Mouse (Mus musculus): ENCODE data around the gene Olfr559. TPM values are rescaled to one million over a fixed set of nuclear protein-coding genes. Genes with fewer than 3 reads are reported as not detected.

Olfr559 gene
- not detected for total RNA-seq (2022)

- DNase-seq (ENCODE audit: low spot score in 2 of 2) = no peak
These were observed at the start of gene Olfr559 for GRCm38 (mm10) chr7:102727391-102727790. Olfr559 (minus strand) TSS chr7:102727491.

GRCm38 (mm10) chr7:102770921-102771320, 43.6 kb upstream of the Olfr559 start, which contains the start of gene Olfr561:
Olfr561 (plus strand) TSS chr7:102771221.
- no peak for DNase-seq (ENCODE audit: low spot score in 2 of 2)

GRCm38 (mm10) chr7:102759266-102759665, 32.0 kb upstream of the Olfr559 start, which contains the start of the genes Olfr560 and Olfr78:
Olfr560 (minus strand) TSS chr7:102759366.
Olfr78 (minus strand) TSS chr7:102759471.
- no peak for DNase-seq (ENCODE audit: low spot score in 2 of 2)

- DNase-seq (ENCODE audit: low spot score in 2 of 2) = no peak
These were observed 24.8 kb upstream of the Olfr559 start for GRCm38 (mm10) chr7:102752086-102752485.

- no peak for DNase-seq (ENCODE audit: low spot score in 2 of 2)
These were observed 10.4 kb upstream of the Olfr559 start for GRCm38 (mm10) chr7:102737705-102738104.

GRCm38 (mm10) chr7:102733793-102734192, 6.5 kb upstream of the Olfr559 start:
- DNase-seq (ENCODE audit: low spot score in 2 of 2) = no peak

GRCm38 (mm10) chr7:102718970-102719369, 8.3 kb downstream of the Olfr559 start, which contains the start of gene Olfr33:
Olfr33 (minus strand) TSS chr7:102719070.
- DNase-seq (ENCODE audit: low spot score in 2 of 2) = no peak

- DNase-seq (ENCODE audit: low spot score in 2 of 2) = no peak
These were observed 25.4 kb downstream of the Olfr559 start, which contains the start of gene Olfr558 for GRCm38 (mm10) chr7:102701915-102702314. Olfr558 (plus strand) TSS chr7:102702215.

GRCm38 (mm10) chr7:102698461-102698860, 28.8 kb downstream of the Olfr559 start:
- DNase-seq (ENCODE audit: low spot score in 2 of 2) = no peak

GRCm38 (mm10) chr7:102695358-102696125, 31.7 kb downstream of the Olfr559 start, which contains the start of gene Olfr557:
Olfr557 (plus strand) TSS chr7:102695910.
- DNase-seq (ENCODE audit: low spot score in 2 of 2) = no peak

GRCm38 (mm10) chr7:102686944-102687501, 40.3 kb downstream of the Olfr559 start, which contains the start of gene Trim68:
Trim68 (minus strand) TSS chr7:102687327.
- peak; percentile 78 to 85 for DNase-seq (ENCODE audit: low spot score in 2 of 2)

GRCm38 (mm10) chr7:102681916-102682315, 45.4 kb downstream of the Olfr559 start:
- no peak for DNase-seq (ENCODE audit: low spot score in 2 of 2)

- DNase-seq (ENCODE audit: low spot score in 2 of 2) = no peak
These were observed 51.1 kb downstream of the Olfr559 start for GRCm38 (mm10) chr7:102676225-102676624.

Other genes starting within 250 kb of the Olfr559 start
- gene Olfr543, start 245.8 kb downstream of the Olfr559 start, total RNA-seq (2022) = not detected
- not detected for gene Olfr544, start 239.2 kb downstream of the Olfr559 start, total RNA-seq (2022)
- gene Olfr545, start 227.9 kb downstream of the Olfr559 start, total RNA-seq (2022) = not detected
- not detected for gene Olfr547, start 192.7 kb downstream of the Olfr559 start, total RNA-seq (2022)
- not detected for gene Olfr548-ps1, start 186.6 kb downstream of the Olfr559 start, total RNA-seq (2022)
- not detected for gene Olfr549, start 177.6 kb downstream of the Olfr559 start, total RNA-seq (2022)
- gene Trim21, start 162.0 kb downstream of the Olfr559 start, total RNA-seq (2022) = 1 to 10 TPM; 1.9 to 2.5 (median 2.1) TPM
- not detected for gene Olfr550, start 156.0 kb downstream of the Olfr559 start, total RNA-seq (2022)
- gene Olfr551, start 135.6 kb downstream of the Olfr559 start, total RNA-seq (2022) = not detected
- under 1 TPM in 2 of 4 experiments, not detected in 2; 0.10 to 0.13 TPM for gene Olfr552, start 129.7 kb downstream of the Olfr559 start, total RNA-seq (2022)
- not detected for gene Olfr553, start 109.3 kb downstream of the Olfr559 start, total RNA-seq (2022)
- not detected for gene Olfr554, start 89.1 kb downstream of the Olfr559 start, total RNA-seq (2022)
- gene Olfr555, start 68.7 kb downstream of the Olfr559 start, total RNA-seq (2022) = not detected
- gene Olfr556, start 62.6 kb downstream of the Olfr559 start, total RNA-seq (2022) = not detected
- 1 to 10 TPM; 3.8 to 5.3 (median 4.6) TPM for gene Trim68, start 40.2 kb downstream of the Olfr559 start, total RNA-seq (2022)
- gene Olfr557, start 31.6 kb downstream of the Olfr559 start, total RNA-seq (2022) = not detected
- gene Olfr558, start 25.3 kb downstream of the Olfr559 start, total RNA-seq (2022) = 1 to 10 TPM in 2 of 4 experiments, under 1 TPM in 2; 0.75 to 1.1 (median 0.98) TPM
- not detected for gene Olfr33, start 8.4 kb downstream of the Olfr559 start, total RNA-seq (2022)
- gene Olfr560, start 31.9 kb upstream of the Olfr559 start, total RNA-seq (2022) = not detected
- gene Olfr78, start 32.0 kb upstream of the Olfr559 start, total RNA-seq (2022) = under 1 TPM in 3 of 4 experiments, not detected in 1; 0.29 to 0.34 (median 0.32) TPM
- gene Olfr561, start 43.7 kb upstream of the Olfr559 start, total RNA-seq (2022) = not detected
- not detected for gene Olfr564, start 76.0 kb upstream of the Olfr559 start, total RNA-seq (2022)
- gene Olfr566, start 131.3 kb upstream of the Olfr559 start, total RNA-seq (2022) = not detected
- gene Olfr568, start 149.6 kb upstream of the Olfr559 start, total RNA-seq (2022) = not detected
- not detected for gene Olfr569, start 163.4 kb upstream of the Olfr559 start, total RNA-seq (2022)
- not detected for gene Olfr570, start 167.1 kb upstream of the Olfr559 start, total RNA-seq (2022)
- gene Olfr571, start 190.0 kb upstream of the Olfr559 start, total RNA-seq (2022) = not detected
- gene Olfr572, start 196.9 kb upstream of the Olfr559 start, total RNA-seq (2022) = not detected
- not detected for gene Olfr573-ps1, start 215.1 kb upstream of the Olfr559 start, total RNA-seq (2022)
- not detected for gene Olfr574, start 221.0 kb upstream of the Olfr559 start, total RNA-seq (2022)
- gene Olfr575, start 231.3 kb upstream of the Olfr559 start, total RNA-seq (2022) = not detected
- not detected for gene Olfr576, start 235.2 kb upstream of the Olfr559 start, total RNA-seq (2022)
- gene Olfr577, start 248.5 kb upstream of the Olfr559 start, total RNA-seq (2022) = not detected